Mouse (Mus musculus) layer of hippocampus, postnatal 25 days (tissue): ENCODE data around the gene Gper1. TPM values are rescaled to one million over a fixed set of nuclear protein-coding genes. Genes with fewer than 3 reads are reported as not detected.

ENCODE experiments used
- DNase-seq, 2 experiments: peaks; one replicate each; pipeline ENCODE4 v3.0.0; 2022; ENCODE audit warnings: mixed read lengths in 2 of 2, low spot score in 1 of 2; ENCODE audit errors: extremely low spot score in 1 of 2
- total RNA-seq, 2 experiments: library from RNA; stranded (reverse); gene quantifications; 2 replicates each; pipeline ENCODE4 v1.2.3; 2021

Gene Gper1
- total RNA-seq, result 1 to 10 TPM; 2.3 to 2.8 TPM

DNA sequence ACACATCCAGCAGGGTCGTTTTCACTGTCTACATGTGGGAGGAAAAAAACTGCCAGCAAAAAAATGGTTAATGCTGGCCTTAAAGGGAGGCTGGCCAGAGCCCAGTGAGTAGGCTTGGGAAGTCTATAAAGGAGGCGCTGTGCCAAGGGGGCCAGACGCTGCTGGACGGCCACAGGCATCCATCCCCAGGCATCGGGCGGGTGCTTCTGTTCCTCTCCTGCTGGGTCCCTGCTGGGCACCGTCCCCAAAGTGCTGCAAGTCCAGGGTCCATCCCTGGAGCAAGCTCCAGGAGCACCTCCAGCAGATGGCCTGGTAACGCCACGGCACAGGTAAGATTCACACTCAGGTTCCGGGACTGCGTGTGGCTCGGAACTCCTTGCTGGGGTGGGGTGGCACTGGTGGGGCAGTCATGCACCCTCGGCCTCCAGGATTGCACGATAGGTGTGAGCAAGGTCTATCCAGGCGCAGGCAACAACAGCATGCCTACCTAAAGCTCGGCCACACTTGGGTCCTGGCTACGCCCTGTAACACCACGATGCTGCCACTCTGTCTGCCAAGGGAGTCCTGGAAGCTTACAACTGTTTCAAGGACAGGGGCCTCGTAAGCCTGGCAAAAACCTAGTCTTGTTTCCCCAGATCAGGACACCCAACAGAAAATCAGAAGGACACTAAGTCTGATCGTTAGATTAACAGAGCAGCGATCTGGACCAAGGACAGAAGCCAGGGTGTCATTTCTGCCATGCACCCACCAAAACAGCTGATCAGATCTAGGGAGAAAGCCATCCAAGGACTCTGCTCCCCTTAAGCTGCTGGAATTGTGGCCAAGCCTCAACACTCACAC is at the start of gene Gper1:
Gper1 (plus strand) TSS at position 126 of the 840 bp plus-strand sequence.
- no peak for DNase-seq

DNA sequence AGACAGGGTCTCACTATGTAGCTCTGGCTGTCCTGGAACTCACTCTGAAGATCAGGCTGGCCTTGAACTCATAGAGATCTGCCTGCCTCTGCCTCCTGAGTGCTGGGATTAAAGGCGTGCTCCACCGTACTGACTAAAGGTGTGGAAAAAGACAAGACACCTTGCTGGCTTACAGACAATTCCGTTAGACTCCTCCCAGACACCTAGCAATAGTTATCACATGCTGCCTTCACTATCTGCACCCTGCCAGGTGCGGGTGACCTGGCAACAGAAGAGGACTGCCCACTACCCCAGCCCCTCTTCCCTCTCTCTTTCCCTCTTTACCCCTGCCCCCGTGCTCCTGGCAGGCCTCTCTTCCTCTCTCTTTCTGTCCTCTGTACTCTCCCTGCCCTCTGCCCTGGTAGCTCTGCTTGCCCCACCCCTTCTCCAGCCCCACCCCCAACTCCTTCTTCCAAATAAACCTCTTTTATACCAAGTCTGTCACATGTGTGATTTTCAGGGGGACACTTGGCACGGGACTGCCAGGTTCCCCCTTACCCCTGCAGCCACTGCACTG is 49.0 kb upstream of the Gper1 start:
- DNase-seq, result no peak

DNA sequence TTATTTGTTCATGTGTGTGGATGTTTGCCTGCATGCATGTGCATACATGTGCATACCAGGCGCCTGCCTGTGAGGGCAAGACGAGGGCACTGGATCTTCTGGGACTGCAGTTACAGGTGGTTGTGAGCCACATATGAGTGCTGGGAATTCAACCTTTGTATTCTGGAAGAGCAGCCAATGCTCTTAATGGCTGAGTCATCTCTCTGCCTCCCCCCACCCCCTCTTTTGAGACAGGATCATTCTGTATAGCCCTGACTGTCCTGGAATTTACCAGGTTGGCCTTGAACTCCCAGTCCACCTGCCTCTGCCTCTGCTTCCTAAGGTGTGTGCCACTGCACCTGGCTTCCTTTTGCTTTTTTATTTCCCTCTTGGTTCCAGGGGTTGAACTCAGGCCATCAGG is 48.1 kb upstream of the Gper1 start:
- DNase-seq, result no peak

DNA sequence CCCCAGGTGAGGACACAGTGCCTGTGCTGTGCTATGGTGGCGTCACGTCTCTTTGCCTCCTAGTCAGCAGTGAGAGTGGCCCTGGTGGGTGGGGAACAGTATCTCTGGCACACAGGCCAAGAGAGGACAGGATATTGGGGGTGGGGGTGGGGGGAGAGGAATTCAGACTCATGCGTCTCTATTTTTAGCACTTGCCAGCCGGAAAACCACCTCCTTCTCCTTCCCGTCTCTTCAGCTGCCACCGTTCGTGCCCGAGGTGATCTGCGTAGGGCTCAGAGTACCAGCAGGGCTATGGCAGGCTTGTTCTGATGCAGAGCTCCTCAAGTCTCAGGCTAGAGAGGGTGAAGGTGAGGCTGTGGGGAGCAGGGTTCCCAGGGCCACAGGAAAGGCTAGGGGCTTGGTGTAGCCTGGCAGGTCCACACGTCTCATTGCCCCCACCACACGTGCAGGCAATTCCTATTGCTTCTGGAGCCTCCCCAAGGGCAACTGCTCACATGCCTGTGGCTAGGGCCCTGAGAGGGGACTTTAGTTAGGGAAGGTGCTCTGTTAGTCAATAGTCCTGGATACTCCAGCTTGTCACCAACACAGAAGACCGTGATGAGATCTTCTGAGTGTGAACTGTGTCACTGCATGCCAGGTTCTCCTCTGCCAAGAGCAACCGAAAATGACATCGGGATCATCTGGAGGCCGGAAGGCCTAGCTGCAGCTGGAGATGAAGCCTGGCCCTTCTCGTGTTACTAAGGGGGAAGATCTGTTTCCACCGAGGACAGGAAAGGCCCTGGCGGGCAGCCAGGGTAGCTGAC is 45.3 kb upstream of the Gper1 start, which contains the start of gene Gpr146:
Gpr146 (plus strand) TSS at position 230 of the 803 bp plus-strand sequence.
- DNase-seq, result no peak

DNA sequence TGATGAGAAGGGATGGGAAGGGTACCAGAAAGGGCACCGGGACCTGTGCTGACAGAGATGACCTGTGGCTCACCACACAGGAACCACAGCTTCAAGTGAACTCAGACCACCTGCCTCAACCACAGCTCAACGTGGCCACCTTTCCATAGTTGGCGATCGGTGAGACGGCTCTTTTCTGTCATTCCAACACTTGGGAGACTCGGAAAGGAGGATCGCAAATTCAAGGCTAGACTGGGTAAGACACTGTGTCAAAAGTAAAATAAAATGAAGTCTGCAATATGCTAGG is 44.7 kb upstream of the Gper1 start:
- no peak for DNase-seq

DNA sequence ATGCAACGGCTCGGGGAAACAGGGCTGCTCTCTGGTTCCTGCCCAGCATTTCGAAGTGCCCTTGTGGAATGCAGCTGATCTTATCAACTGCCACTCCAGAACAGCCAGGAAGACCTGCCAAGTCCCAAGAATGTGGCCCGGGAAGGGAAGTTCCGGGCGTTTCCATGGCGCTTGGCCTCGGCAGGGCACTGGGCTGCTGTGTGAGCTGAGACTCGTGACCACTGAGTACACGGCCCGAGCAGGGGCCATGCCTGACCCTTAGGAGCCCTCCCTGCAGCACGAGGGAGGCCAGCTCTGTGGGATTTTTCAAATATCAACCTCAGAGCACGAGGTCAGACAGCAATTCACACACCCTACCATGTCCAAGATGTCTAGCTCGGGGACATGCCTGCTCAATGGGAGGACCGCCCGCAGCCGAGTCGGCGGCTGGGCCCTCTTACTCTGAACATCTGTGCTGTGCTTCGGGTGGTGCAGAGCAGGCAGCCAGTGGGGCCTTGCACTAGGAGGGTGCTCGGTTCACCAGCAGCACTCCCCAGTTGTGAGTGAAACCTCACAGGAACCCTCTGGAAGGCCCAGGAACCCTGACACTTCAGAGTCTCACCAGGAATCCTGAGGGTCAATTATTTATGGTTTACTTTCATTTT is 43.8 kb upstream of the Gper1 start:
- no peak for DNase-seq

DNA sequence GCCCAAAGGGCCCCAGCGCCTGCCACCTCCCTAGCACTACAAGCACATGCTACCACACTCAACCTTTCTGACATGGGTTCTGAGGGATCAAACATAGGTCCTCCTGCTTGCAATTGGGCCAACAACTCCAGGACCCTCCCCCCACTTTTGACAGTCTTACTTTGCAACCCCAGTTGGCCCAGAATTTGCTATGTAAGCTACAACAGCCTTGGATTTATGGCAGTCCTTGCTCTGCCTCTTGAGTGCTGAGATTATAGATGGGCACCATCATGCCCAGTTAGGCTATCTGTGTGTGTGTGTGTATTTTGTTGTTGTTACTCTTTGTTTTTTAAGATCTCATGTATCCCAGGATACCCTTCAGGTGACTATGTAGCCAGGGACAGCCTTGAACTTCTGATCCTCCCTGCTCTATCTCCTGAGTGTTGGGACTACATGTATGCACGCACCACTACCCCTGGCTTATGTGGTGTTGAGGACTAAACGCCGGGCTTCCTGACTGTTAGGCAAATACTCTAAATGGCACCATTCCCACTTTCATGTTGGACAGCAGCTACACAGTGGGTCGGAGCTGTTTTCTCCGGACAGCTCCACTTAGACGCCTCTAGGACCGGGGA is 43.1 kb upstream of the Gper1 start:
- no peak for DNase-seq

DNA sequence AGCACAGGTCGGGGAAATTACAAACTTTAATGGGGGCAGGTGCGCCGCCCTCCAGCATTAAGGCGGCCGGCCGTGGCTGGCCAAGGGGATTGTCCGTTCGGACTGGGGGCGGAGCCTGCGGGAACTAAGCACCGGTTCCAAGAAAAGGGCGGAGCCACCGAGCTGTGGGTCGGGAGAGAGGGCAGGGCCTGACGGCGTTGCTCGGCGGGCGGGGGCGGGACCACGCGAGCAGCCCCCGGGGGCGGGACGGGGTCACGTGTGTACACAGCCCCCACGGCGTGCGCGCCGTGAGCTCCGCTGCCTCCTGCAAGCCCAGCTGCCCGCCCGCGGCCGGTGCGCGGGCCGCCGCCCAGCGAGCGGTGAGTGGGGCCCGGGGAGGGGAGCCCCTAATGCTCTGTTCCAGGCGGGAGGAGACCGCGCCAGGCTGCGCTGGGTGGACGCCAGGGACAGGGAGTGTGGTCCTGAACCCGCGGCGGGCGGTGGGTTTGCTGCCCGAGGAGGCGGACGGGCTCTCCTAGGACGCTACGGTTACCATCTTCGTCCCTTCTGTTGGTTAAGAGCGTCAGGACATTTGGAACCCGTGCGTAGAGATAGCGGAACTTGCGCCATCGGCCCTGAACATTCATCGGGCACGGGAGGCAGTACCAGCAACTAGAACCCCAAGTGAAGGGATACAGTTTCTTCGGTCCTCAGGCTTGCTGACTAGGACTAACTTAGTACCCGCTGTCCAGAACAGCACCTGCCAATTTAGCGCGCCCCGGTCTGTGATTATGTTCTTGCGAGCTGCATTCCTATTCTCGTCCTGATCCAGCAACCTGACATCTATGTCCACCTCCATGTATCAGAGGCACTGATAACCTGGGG is 42.3 kb upstream of the Gper1 start:
- DNase-seq, result peak; percentile 67 to 72

DNA sequence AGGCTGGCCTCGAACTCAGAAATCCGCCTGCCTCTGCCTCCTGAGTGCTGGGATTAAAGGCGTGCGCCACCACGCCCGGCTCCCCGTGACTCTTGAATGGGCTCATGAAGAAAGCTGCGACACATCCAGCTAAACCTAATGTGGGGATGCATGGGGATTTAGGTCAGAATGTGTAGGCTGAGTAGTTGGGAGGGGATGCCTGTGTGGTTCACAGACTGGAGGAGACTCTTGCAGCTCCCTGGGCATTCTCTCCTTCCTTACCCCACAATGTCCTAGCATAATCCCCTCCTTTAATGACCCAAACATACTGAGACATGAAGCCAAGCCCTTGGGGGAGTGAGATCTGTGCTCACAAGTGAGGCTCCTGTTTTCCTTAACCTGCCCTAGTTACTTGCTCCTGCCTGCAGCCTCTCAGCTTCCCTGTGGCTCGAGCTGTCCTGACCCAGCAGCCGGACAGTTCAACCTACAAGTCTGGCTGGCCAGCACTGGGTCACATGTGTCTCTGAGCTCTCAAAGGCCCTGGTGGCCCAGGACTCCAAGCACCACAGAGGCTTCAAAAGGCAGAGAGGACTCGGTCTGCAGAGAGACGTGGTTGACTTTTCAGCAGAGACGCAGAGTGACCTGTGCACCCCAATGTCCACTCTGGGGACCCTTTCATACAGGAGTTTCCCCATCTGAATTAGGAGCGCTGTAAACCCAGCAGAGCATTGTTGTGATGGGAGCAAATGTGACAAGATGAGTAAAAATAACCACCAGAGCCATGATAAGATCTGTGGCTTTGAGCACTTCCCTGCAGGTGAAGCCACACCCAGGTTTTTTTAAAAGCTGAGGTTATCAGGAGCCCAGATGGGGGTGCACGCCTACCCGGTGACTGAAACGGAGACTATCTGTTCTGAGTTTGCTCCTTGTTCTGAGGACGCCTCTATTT is 41.1 kb upstream of the Gper1 start:
- DNase-seq, result no peak

DNA sequence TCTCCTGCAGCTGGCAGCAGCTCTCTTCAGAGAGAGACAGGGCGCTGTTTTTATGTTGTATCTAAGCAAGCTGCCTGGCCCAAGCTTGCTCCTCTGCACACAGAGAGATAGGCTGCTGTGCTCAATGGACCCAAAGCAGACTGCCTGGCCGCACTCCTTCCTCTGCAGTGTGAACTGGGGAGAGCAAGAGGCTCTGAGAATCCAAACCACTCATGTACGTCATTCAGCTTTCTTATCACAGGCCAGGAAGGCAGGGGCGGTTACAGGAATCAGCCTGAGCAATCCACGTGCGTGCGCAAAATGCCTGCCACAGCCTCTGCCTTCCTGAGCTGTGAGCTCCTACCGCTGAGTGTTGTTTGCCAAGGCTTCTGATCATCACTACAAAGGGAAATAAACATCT is 40.2 kb upstream of the Gper1 start:
- DNase-seq, result no peak

DNA sequence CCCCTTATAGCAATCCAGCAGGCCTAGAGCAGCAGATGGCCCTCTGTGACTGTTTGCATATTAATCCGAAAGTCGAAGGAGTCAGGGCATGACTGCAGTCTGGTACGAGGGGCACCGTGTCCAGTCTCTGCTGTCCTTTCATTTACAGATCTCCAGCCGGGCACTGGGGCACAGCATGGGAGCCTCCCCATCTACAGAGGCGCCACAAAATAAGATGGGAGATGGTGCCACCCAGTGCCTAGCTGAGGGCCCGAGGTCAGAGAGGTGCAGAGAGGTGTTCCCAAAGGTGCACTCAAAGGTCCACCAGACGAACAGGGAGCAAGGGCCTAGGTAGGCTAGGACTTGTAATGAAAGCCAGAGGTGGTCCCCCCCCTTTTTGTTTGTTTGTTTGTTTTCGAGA is 39.7 kb upstream of the Gper1 start:
- DNase-seq, result no peak

DNA sequence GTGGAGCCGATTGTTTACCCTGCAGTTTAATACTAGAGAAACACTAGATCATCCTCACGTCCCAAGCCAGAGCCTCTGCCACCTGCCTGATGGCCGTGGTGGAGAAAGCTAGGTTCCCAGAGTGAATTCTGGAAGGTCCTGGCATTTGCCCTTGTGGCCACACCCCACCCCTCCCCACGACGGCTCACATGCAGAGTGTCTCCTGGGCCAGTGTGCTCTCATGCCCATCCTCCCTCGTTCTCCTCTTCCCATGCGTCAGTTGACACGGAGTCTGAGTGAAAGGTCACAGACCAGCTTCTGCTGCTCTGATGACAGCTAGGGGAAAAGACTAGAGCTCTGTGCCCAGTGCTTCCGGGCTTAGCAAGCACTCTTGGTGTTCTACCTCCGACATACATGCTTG is 38.4 kb upstream of the Gper1 start:
- DNase-seq, result no peak

DNA sequence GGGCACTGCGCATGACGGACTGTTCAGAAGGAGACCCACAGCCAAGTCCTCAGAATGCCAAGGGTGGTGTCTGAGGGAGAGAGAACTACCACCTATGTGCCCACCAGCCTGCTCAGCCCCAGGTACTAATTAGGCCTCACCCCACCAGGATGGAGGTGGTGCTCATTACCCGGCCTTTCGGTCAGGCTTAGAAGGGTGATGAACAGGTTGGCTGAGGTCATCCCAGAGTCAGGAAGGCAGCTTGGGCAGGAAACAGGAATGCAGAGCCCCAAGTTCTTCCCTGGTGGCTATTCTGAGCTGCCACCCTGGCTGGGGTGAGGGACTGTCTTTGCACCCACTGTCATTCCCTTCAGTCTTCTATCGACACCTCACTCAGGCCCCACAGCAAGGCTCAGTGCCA is 36.9 kb upstream of the Gper1 start:
- no peak for DNase-seq

DNA sequence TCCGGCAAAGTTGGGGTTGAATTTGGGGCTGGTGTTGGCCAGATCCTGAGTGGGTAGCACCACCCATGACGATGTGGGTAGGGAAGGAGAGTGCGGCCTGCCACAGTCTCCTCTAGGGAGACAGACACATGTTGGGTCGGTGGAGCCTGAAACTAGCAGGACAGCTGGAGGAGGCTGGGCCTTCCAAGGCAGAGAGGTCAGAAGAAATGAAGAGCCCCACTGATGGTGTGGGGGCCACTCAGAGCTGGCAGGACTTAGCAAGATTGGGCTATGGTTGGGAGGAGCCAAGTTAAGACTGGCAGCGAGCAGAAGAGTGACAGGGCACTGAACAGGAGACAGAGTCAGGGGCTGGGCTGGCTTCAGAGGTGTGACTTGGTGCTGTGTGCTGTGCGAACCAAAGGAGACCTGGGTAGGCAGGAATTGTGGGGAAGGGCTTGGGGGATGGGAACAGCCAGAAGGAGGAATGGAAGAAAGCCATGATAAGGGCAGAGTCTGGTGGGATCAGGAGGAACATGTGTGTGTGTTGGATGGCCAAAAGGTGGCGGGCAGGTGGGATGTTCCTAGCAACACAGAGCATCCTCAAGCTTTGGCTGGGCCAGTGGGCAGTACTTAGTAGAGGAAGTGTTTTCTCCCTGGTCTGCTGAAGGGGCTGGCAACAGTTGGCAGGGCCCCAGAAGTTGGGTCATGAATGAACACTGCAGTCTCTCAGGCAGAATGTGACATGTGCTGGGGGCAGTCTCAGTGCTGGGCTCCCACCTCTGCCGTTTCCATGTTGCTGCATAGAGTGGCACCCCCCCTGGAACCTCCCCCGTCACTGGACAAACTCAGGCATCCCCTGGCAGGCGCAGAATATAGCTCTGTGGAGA is 35.4 kb upstream of the Gper1 start:
- DNase-seq, result no peak

DNA sequence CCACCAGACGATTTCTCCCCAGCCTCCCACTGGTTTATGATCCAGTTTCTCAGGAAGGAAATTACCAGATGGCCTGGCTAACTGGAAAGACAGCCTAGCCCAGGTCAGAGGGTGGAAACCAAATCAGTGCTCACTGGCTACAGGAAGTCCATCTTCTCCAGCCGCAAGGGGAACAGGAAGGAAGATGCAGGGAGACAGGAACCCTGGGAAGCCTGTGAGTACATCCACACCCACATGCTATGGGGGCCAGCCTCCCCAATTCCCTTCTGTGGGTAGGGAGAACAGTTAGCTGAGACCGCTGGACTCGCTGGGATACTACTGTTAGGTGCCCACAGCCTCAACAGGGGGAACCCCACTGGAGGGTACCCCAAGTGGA is 34.8 kb upstream of the Gper1 start:
- no peak for DNase-seq

DNA sequence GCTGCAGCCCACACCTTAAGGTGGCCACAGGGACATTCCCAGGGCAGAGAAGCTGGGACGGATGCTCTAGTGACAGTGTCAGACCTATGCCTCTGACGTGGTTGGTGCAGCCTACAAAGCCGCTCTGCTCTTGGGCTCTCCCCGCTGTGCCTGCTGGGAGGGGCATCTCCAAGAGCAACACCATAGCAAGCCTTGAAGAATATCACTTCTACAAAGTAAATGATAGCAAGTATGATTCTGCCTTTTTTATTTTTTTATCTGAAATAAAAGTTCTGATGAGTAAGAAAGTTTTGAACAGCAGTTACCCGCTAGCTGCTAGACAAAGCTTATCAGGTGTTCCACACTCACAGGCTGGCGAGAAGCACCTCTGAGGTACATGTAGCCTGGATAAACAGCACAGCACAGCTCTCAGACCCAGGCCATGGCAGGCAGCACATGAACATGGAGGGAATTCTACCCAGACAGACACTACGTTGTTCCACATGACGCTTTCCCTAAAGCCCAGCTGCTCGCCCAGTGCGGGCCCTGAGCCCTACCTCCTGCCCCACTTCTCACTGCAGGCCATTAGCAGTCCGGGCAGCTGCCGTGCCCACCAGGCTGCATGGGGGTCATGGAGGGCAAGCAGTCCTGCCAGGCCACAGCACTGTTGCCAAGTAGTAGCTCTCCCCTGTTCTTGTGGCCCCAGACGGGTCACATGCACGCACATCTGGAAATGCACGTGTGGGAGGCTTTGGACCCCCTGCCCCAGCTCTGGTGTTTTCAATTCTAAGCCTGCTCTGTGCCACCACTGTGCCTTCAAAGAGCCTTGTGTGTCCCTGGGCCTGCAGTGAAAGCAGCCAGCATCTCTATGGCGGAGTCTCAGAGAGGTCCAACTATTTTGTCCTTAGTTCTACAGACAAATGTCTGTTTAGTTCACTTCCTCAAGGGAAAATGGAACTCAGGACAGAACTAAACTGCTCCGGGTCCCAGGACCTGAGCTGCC is 34.0 kb upstream of the Gper1 start:
- DNase-seq, result peak in 1 of 2 experiments; percentile 39

DNA sequence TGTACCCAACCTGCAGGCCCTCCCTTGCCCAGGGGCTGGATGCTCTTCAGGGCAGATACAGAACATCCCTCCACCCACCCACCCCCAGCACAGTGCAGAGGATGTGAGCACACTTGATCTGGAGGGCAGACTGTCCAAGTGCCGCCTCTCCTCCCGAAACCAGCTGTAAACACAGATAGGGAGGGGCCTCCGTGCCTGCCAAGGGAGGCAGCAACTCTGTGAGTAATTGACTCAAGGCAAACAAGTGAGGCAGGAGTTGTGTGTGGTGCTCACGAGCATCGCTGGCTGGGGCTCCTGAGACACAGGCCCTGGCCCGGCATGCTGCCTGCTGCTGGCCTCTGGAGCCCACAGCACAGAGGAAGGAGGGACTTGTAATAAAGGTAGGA is 33.3 kb upstream of the Gper1 start:
- peak in 1 of 2 experiments; percentile 37 for DNase-seq
